Mouse (Mus musculus): ENCODE results near the gene Gm20683. TPM values are rescaled to one million over a fixed set of nuclear protein-coding genes. Genes with fewer than 3 reads are reported as not detected.
A peak's percentile ranks its signal among the peaks of the same experiment; 100 is the strongest.

Gene Gm20683
- total and polyA plus RNA-seq, 3 experiments = 4.9 to 6.8 TPM; not detected in 1

GRCm38 (mm10) chr17:25880196-25880910, 38.8 kb upstream of the Gm20683 start, which contains the start of gene Wfikkn1:
Gene Wfikkn1, minus strand, starts transcription at chr17:25880858.
- Histone ChIP-seq H3K27ac (ENCODE audit: control insufficient read depth, low read depth, low read length) (no peak within 1 kb of the TSS), H3K4me1 (ENCODE audit: control insufficient read depth in 1 of 2, insufficient read depth in 2 of 2, low read length in 2 of 2) (peaks cover 0 to 14% of the 10 kb centered on the region in 2 experiments; a peak in 2 of 4 replicates), H3K36me3 (ENCODE audit: control insufficient read depth in 1 of 2, insufficient read depth in 2 of 2, low read length in 2 of 2) (peaks cover 0 to 7% of the 10 kb centered on the region in 2 experiments; a peak in 2 of 4 replicates), H3K9ac (ENCODE audit: control insufficient read depth, low read depth, low read length, poor library complexity, severe bottlenecking) (no peak within 1 kb of the TSS), H3K79me2 (ENCODE audit: control insufficient read depth, insufficient read depth, low read length, poor library complexity) (peaks cover 6% of the 10 kb centered on the region; the same call in 1 of the 2 replicates), H3K9me3 (replicated peaks; ENCODE audit: insufficient read depth, low read length) (no peaks in the 10 kb centered on the region), H3K4me3 (ENCODE audit: control insufficient read depth in 1 of 2, insufficient read depth in 1 of 2, low read depth in 2 of 2, low read length in 2 of 2) (no peak within 1 kb of the TSS), H3K27me3 (ENCODE audit: control insufficient read depth in 1 of 2, insufficient read depth in 2 of 2, low read length in 2 of 2) (no peaks in the 10 kb centered on the region)
- TF ChIP-seq ZNF384 (IDR thresholded peaks at IDR 0.05; ENCODE audit: low read depth, low read length) (peak; percentile 44; the same call in 1 of the 2 replicates), RCOR1 (IDR thresholded peaks at IDR 0.05; ENCODE audit: low read depth, low read length) (no peak)
- no peak for DNase-seq (ENCODE audit: low read depth, low spot score)

- H3K27me3 ChIP-seq (ENCODE audit: control insufficient read depth in 1 of 2, insufficient read depth in 2 of 2, low read length in 2 of 2) = no peaks in the 10 kb centered on the region
- TF ChIP-seq RCOR1 (IDR thresholded peaks at IDR 0.05; ENCODE audit: low read depth, low read length) = no peak
- no peak for TF ChIP-seq HCFC1 (IDR thresholded peaks at IDR 0.05; ENCODE audit: low read depth, low read length)
- no peak for TF ChIP-seq CHD1 (IDR thresholded peaks at IDR 0.05; ENCODE audit: low read depth, low read length)
- no peak for TF ChIP-seq TAL1 (IDR thresholded peaks at IDR 0.05; ENCODE audit: low read length)
- TF ChIP-seq BHLHE40 (IDR thresholded peaks at IDR 0.05; ENCODE audit: borderline replicate concordance, low read depth, low read length) = no peak
- no peak for TF ChIP-seq ELF1 (IDR thresholded peaks at IDR 0.05; ENCODE audit: low read depth, low read length)
- no peak for TF ChIP-seq EP300 (IDR thresholded peaks at IDR 0.05; ENCODE audit: low read depth in 1 of 2, low read length in 2 of 2)
- no peak for TF ChIP-seq USF1 (IDR thresholded peaks at IDR 0.05; ENCODE audit: low read depth, low read length)
- no peak overlapping the region for H3K4me3 ChIP-seq (ENCODE audit: control insufficient read depth in 1 of 2, insufficient read depth in 1 of 2, low read depth in 2 of 2, low read length in 2 of 2)
- H3K9ac ChIP-seq (ENCODE audit: control insufficient read depth, low read depth, low read length, poor library complexity, severe bottlenecking) = no peak overlapping the region
- H3K27ac ChIP-seq (ENCODE audit: control insufficient read depth, low read depth, low read length) = no peak overlapping the region
- peaks cover 0 to 14% of the 10 kb centered on the region in 2 experiments; a peak in 2 of 4 replicates for H3K4me1 ChIP-seq (ENCODE audit: control insufficient read depth in 1 of 2, insufficient read depth in 2 of 2, low read length in 2 of 2)
- H3K79me2 ChIP-seq (ENCODE audit: control insufficient read depth, insufficient read depth, low read length, poor library complexity) = peaks cover 6% of the 10 kb centered on the region; the same call in 1 of the 2 replicates
- H3K9me3 ChIP-seq (replicated peaks; ENCODE audit: insufficient read depth, low read length) = no peaks in the 10 kb centered on the region
- peaks cover 0 to 7% of the 10 kb centered on the region in 2 experiments; a peak in 2 of 4 replicates for H3K36me3 ChIP-seq (ENCODE audit: control insufficient read depth in 1 of 2, insufficient read depth in 2 of 2, low read length in 2 of 2)
- DNase-seq (ENCODE audit: low read depth, low spot score) = no peak
Measured at GRCm38 (mm10) chr17:25879750-25880149, 38.2 kb upstream of the Gm20683 start.

GRCm38 (mm10) chr17:25879261-25879660, 37.7 kb upstream of the Gm20683 start:
- Histone ChIP-seq H3K4me1 (ENCODE audit: control insufficient read depth in 1 of 2, insufficient read depth in 2 of 2, low read length in 2 of 2) (peaks cover 0 to 14% of the 10 kb centered on the region in 2 experiments; a peak in 2 of 4 replicates), H3K9ac (ENCODE audit: control insufficient read depth, low read depth, low read length, poor library complexity, severe bottlenecking) (no peak overlapping the region), H3K27me3 (ENCODE audit: control insufficient read depth in 1 of 2, insufficient read depth in 2 of 2, low read length in 2 of 2) (no peaks in the 10 kb centered on the region), H3K36me3 (ENCODE audit: control insufficient read depth in 1 of 2, insufficient read depth in 2 of 2, low read length in 2 of 2) (peaks cover 0 to 7% of the 10 kb centered on the region in 2 experiments; a peak in 2 of 4 replicates), H3K27ac (ENCODE audit: control insufficient read depth, low read depth, low read length) (no peak overlapping the region), H3K9me3 (replicated peaks; ENCODE audit: insufficient read depth, low read length) (no peaks in the 10 kb centered on the region), H3K4me3 (ENCODE audit: control insufficient read depth in 1 of 2, insufficient read depth in 1 of 2, low read depth in 2 of 2, low read length in 2 of 2) (no peak overlapping the region), H3K79me2 (ENCODE audit: control insufficient read depth, insufficient read depth, low read length, poor library complexity) (peaks cover 6% of the 10 kb centered on the region; the same call in 1 of the 2 replicates)
- DNase-seq (ENCODE audit: low read depth, low spot score) = peak; percentile 44
- no peak for TF ChIP-seq POLR2AphosphoS5 (IDR thresholded peaks at IDR 0.05; ENCODE audit: borderline replicate concordance, low read depth, low read length)
- peak; percentile 59 to 67 (median 64) for TF ChIP-seq CTCF (IDR thresholded peaks at IDR 0.05 in 2 of 3, conservative IDR thresholded peaks at IDR 0.05 in 1 of 3; ENCODE audit: control insufficient read depth in 1 of 3, insufficient read depth in 1 of 3, low read depth in 2 of 3, low read length in 3 of 3, poor library complexity in 1 of 3, severe bottlenecking in 1 of 3)
